Mouse (Mus musculus) brown adipose tissue, adult 24 weeks (tissue): Measurements from ENCODE around the gene Kctd7. TPM values are rescaled to one million over a fixed set of nuclear protein-coding genes. Genes with fewer than 3 reads are reported as not detected.

Source experiments
- H3K27ac ChIP-seq: fragments of 200-500 bp; replicated peaks from 2 replicates; pipeline ENCODE4 v1.5.1; 2012; ENCODE audit warnings: low read depth, mild to moderate bottlenecking, low read length
- H3K4me1 ChIP-seq: fragments of 200-500 bp; 2 replicates; pipeline ENCODE4 v1.6.1; 2012; ENCODE audit warnings: low read length, mixed read lengths; ENCODE audit not compliant: control insufficient read depth, insufficient read depth, insufficient read length
- H3K4me3 ChIP-seq: fragments of 200-500 bp; 2 replicates; pipeline ENCODE4 v1.5.1; 2012; ENCODE audit warnings: low read depth, mild to moderate bottlenecking, low read length, moderate library complexity; ENCODE audit not compliant: insufficient read depth
- polyA plus RNA-seq: library from polyadenylated mRNA; stranded (reverse); fragments of >200 nt; gene quantifications from 2 replicates; pipeline ENCODE4 v1.2.4, GENCODE M21; 2012; ENCODE audit not compliant: missing spikeins, insufficient read depth, insufficient read length

Gene Kctd7
- 1.2 and 1.5 TPM in 2 replicates for polyA plus RNA-seq

DNA sequence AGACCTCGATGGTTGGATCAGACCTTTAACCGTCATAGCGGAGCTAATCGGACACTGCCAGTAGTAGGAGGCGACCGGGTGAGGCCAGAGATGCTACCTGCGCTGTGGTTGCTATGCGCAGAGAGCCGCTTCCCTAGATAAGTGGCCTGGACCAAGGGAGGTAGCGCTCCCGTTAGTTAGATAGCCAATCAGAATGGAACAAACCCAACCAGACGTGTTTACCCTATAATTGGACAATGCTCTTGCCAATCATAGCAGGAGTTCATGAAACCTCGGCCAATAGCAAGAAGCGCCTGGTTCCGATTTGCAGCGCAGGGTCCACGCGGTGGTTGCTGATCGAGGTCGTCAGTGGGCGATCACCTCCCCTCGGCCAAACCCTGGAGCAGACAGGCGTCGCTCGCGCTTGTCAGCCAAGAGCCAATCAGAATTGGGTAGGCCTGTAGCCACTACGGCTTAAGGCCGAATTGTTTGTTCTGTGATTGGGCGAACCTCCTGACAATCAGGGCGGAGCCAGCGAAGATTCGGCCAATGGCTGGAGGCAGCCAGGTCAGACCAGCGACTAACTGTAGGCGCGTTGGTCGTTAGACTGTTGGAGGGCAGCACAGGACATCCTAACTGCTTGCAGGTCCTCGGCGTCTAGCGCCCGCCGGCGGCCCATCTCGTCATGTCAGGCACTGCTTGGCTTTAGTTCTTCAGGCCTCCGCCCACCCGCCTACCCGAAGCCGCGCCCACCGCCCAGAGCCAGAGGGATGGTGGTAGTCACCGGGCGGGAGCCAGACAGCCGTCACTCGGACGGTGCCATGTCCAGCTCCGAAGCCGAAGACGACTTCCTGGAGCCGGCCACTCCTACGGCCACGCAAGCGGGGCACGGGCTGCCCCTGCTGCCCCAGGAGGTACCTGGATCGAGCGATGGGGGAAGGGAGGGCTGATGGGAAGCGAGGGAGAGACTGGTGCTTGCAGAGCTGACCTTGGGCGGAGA, at the start of gene Kctd7:
Kctd7 (plus strand) TSS at position 528 of the 979 bp plus-strand sequence.
- Histone ChIP-seq H3K4me1 (peaks cover 3% of the 10 kb centered on the region; the same call in 1 of the 2 replicates), H3K4me3 (peak within 1 kb of the TSS; percentile 65), H3K27ac (peak within 1 kb of the TSS; percentile 3; the same call in 1 of the 2 replicates)

DNA sequence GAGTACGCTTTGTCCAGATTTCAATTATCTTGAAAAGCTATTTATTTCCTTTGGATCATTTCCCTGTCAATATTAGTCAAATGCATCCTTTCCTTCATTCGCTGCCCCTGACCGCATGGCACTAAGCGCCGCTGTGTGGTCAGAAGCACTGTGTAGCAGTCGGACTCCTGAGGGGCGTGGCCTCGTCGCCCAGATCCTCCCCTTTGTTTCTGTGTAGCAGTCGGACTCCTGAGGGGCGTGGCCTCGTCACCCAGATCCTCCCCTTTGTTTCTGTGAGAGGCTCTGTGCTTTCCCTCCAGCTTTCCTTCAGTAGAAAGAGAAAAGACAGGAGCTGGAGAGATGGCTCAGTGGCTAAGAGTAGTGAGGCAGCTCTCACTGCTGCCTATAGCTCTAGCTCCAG, 47.9 kb upstream of the Kctd7 start:
- no peak overlapping the region for H3K4me3 ChIP-seq
- 0 out of 2 replicates have a peak, but pooled peaks cover 3% of the 10 kb centered on the region for H3K4me1 ChIP-seq
- no peak overlapping the region for H3K27ac ChIP-seq

- Histone ChIP-seq H3K27ac (no peak overlapping the region), H3K4me3 (no peak overlapping the region), H3K4me1 (0 out of 2 replicates have a peak, but pooled peaks cover 3% of the 10 kb centered on the region)
Observed at GRCm38 (mm10) chr5:130097837-130098236, 46.8 kb upstream of the Kctd7 start.

DNA sequence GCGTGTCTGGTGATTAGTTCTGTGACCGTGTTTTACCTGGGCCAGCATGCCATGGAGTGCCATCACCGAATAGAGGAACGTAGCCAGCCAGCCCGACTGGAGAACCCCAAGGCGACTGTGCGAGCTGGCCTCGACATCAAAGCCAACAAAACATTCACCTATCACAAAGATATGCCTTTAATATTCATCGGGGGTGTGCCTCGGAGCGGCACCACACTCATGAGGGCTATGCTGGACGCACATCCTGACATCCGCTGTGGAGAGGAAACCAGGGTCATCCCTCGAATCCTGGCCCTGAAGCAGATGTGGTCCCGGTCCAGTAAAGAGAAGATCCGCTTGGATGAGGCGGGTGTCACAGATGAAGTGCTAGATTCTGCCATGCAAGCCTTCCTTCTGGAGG, 42.9 kb upstream of the Kctd7 start:
- Histone ChIP-seq H3K27ac (no peak overlapping the region), H3K4me3 (no peak overlapping the region), H3K4me1 (no peaks in the 10 kb centered on the region)

DNA sequence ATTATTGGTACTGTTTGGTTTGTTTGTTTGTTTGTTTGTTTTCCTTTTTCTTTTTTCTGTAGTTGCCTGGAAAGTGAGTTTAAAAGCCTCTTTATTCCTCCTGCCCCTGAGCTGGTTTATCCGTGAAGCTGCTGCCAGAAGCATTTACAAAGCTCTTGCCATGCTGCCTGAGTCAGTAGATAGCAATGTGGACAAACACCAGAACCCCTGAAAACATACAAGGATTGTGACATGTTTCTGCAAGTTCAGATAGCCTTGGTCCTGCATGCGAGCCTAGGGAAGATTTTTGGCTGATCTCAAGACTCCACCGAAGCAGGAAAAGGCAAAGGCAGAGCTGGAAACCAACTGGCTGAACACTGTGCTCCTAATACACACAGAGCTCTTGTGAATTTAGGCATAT, 35.3 kb upstream of the Kctd7 start:
- H3K27ac ChIP-seq = no peak overlapping the region
- no peak overlapping the region for H3K4me3 ChIP-seq
- no peaks in the 10 kb centered on the region for H3K4me1 ChIP-seq

GRCm38 (mm10) chr5:130110632-130111464, 33.8 kb upstream of the Kctd7 start:
- H3K4me3 ChIP-seq = no peak overlapping the region
- no peak overlapping the region for H3K27ac ChIP-seq
- H3K4me1 ChIP-seq = no peaks in the 10 kb centered on the region

GRCm38 (mm10) chr5:130112653-130113052, 32.0 kb upstream of the Kctd7 start:
- H3K4me1 ChIP-seq = peaks cover 8% of the 10 kb centered on the region; the same call in 1 of the 2 replicates
- no peak overlapping the region for H3K4me3 ChIP-seq
- no peak overlapping the region for H3K27ac ChIP-seq

- no peak overlapping the region for H3K4me3 ChIP-seq
- H3K27ac ChIP-seq = no peak overlapping the region
- peaks cover 32% of the 10 kb centered on the region for H3K4me1 ChIP-seq
Observed at GRCm38 (mm10) chr5:130116116-130116515, 28.5 kb upstream of the Kctd7 start.

DNA sequence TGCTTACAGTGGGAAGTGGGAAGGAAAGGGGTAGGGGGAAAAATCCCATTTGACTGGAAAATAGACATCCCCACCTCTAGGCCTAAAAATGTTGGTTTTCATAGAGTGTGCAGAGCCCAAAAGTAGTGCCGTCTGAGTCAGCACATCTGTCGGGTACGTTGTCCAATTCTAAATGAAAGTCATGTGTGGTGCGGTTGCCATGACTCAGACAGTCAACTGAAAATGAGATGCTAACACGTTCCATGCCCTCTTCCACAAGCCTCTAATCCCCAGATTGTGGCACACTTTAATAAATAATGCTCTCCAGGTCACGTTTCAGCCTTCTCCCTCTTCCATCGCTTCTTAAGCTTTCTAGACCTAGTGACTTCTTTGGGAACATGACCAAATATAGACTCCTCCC, 27.8 kb upstream of the Kctd7 start:
- Histone ChIP-seq H3K4me3 (no peak overlapping the region), H3K4me1 (peaks cover 36% of the 10 kb centered on the region), H3K27ac (no peak overlapping the region)

DNA sequence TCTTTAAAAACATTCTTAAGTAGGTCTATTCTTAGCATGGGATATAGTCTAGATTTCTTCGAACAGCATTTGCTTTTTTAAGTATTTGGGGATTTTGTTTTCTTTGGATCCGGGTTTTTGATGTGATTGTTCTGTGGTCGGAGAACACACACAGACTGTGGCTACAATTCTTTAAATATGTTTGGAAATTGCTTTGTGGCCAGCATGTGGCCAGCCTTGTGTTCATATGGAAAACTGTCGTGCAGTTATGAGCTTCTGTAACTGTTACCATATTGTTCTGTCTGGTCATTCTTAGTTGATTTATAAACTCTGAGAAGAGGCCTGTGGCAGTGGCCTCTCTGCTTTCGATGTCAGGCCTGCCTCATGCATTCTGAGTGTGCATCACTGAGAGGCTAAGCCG, 26.7 kb upstream of the Kctd7 start:
- H3K27ac ChIP-seq = peak overlapping the region; percentile 56
- H3K4me1 ChIP-seq = peaks cover 38% of the 10 kb centered on the region
- H3K4me3 ChIP-seq = no peak overlapping the region

DNA sequence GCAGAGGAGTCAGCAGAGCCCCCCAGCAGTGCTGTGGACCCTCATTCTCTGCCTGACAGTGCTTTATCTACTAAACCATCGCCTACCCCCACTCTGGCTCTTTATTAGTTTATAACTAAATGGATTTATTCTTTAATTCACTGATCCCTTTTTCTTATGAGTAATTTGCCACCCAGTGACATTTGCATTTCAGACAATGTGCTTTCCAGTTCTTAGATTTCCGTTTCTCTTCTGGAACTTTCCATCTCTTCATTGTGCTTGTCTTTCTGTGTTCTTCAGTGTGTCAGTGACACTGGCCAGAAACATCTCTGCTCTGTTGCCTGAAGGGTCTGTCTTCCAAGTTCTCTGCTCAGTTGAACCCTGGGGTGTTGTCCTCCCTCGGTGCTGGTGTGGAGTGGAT, 25.4 kb upstream of the Kctd7 start:
- Histone ChIP-seq H3K4me3 (no peak overlapping the region), H3K4me1 (peaks cover 42% of the 10 kb centered on the region), H3K27ac (peak overlapping the region; percentile 91)

DNA sequence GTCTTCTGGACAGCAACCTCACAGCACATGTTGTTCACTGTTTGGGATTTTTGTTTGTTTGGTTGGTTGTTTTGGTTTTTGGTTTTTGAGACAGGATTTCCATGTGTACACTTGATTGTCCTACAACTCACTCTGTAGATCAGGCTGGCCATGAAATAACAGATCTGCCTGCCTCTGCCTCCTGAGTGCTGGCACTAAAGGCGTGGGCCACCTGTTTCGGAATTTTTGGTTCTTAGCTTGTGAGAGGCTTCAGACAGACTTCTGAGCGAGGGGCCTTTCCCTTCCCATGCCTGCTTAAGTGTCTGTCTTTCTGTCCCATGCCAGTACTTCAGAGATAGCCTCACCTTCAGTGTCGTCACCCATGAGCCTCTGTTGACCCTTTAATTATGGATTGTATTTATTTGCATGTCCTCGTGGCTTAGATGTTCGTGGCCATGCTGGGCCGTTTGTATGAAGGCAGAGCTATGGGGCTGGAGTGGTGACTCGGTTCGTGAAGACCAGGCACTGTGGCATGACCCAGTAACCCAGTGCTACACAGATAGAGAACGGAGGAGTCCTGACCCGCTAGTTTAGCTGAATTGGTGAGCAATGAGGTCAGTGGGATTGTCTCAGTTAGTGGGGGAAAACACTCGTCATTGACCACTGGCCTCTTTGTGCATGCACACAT, 24.5 kb upstream of the Kctd7 start:
- no peak overlapping the region for H3K4me3 ChIP-seq
- peak overlapping the region; percentile 91 for H3K27ac ChIP-seq
- H3K4me1 ChIP-seq = peaks cover 42% of the 10 kb centered on the region

DNA sequence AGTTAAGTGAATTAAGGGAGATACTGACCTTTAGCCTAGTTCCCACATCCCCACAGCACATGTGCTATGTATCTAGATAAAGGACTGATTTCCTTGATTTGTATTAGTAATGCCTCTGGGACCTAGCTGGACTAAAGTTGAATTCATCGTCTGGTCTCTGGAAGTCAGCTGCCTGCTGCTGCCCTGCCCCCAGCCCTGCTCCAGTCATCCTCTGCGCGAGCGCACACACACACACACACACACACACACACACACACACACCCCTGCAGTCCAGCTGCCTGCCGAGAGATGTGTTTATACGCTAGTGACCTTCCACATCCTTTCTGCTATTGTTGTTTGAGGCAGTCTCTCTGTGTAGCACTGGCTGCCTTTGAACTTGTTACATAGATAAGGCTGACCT, 23.8 kb upstream of the Kctd7 start:
- Histone ChIP-seq H3K4me3 (no peak overlapping the region), H3K27ac (peak overlapping the region; percentile 91), H3K4me1 (peaks cover 44% of the 10 kb centered on the region)

DNA sequence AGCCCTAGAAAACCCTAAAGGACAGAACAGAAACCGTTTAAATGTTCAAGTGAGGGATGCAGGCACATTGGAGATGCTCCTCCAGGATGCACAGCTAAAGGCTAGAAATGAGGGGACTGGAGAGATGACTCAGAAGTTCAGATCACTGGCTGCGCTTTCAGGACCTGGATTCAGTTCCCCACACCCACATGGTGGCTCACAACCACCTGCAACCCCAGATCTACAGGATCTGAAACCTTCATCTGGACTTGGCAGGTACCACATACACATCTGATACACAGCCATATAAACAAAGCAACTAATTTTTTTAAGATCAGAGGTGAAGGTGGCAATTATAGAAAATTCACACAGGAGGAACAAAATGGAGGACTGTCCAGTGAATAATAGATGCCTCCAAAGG, 22.3 kb upstream of the Kctd7 start:
- Histone ChIP-seq H3K27ac (peak overlapping the region; percentile 47; the same call in 1 of the 2 replicates), H3K4me1 (peaks cover 43% of the 10 kb centered on the region), H3K4me3 (no peak overlapping the region)

- Histone ChIP-seq H3K4me1 (peaks cover 32% of the 10 kb centered on the region), H3K27ac (peak overlapping the region; percentile 77)
Observed at GRCm38 (mm10) chr5:130124271-130124670, 20.4 kb upstream of the Kctd7 start.

More at GRCm38 (mm10) chr5:130124271-130124670, 20.4 kb upstream of the Kctd7 start:
- no peak overlapping the region for H3K4me3 ChIP-seq
